Mouse (Mus musculus) kidney, postnatal 36 days (tissue): ENCODE results near the gene 0610009B22Rik.

ENCODE experiments used
- DNase-seq, 2 experiments: peaks; one replicate each; pipeline ENCODE4 v3.0.0; 2021 to 2022; ENCODE audit warnings: mixed read lengths in 2 of 2

The 0610009B22Rik gene

GRCm38 (mm10) chr11:51635525-51636322 is 53.0 kb downstream of the 0610009B22Rik start, which contains the start of gene Rmnd5b:
TSS of gene Rmnd5b (minus strand) at chr11:51635896.
- peak; percentile 91 to 93 for DNase-seq
